Comparison of ENCODE assay signal across 14 mouse cellular contexts in genomic region chr3:107128421-107128820, GRCm38 (mm10). TPM values are rescaled to one million over a fixed set of nuclear protein-coding genes. Genes with fewer than 3 reads are reported as not detected.
A peak's percentile ranks its signal among the peaks of the same experiment; 100 is the strongest.
DNase-seq lines count a peak whose midpoint lies in the region; ATAC-seq and TF ChIP-seq lines count a peak whose summit lies in the region.
"Had no signal": no experiment of that assay in that cellular context is flagged by ENCODE, and none has a peak within 500 bp of the region (broad histone marks: within the 10 kb centered on the region; RNA-seq: fewer than 3 reads in every experiment).

No protein-coding gene starts in this region.

- peak; percentile 77 for ATAC-seq in lung, postnatal 0 days

- no peak for TF ChIP-seq CTCF in lung, postnatal 0 days (IDR thresholded peaks at IDR 0.05)

- H3K4me3 ChIP-seq in lung, postnatal 0 days (ENCODE audit: low read depth, low read length) = no peak overlapping the region
- no peak overlapping the region for H3K4me3 ChIP-seq in hindbrain, embryonic 10.5 days

- intact Hi-C loops in heart, postnatal 36 days (cut with DNase I) = no loop called here

- no peak overlapping the region for H3K4me2 ChIP-seq in lung, postnatal 0 days (replicated peaks; ENCODE audit: low read depth, low read length)

- peak; percentile 78 for TF ChIP-seq EP300 in lung, postnatal 0 days (IDR thresholded peaks at IDR 0.05)

- no peaks in the 10 kb centered on the region for H3K36me3 ChIP-seq in lung, postnatal 0 days (ENCODE audit: insufficient read depth, low read length)
- no peaks in the 10 kb centered on the region for H3K36me3 ChIP-seq in hindbrain, embryonic 10.5 days

- no peak overlapping the region for H3K9ac ChIP-seq in lung, postnatal 0 days (replicated peaks; ENCODE audit: low read depth)

- DNase-seq in layer of hippocampus, adult 11-12 months (ENCODE audit: low spot score) = peak; percentile 55
- no peak for DNase-seq in layer of hippocampus, adult 9-10 months (ENCODE audit: low spot score)
- DNase-seq in layer of hippocampus, adult 8-10 months (ENCODE audit: low spot score in 2 of 2) = peak; percentile 63 to 64
- peak; percentile 88 for DNase-seq in lung, postnatal 0 days (ENCODE audit: low spot score)
- peak; percentile 8 for DNase-seq in skeletal muscle tissue, adult 2 months (ENCODE audit: low read depth, low spot score)
- DNase-seq in heart, postnatal 36 days = no peak
- no peak for DNase-seq in hindbrain, embryonic 10.5 days (ENCODE audit: low spot score)
- no peak for DNase-seq in spleen, postnatal 10 days (ENCODE audit: low spot score in 2 of 2)
- DNase-seq: cerebellum, adult 9-10 months; kidney, adult 8-10 months had no signal

- 35% methylated on average over 3 of the region's 3 CpGs for WGBS in lung, postnatal 0 days
- 79% methylated on average over 3 of the region's 3 CpGs for WGBS in hindbrain, embryonic 10.5 days

- H3K9me3 ChIP-seq in lung, postnatal 0 days (ENCODE audit: low read length) = no peaks in the 10 kb centered on the region
- no peaks in the 10 kb centered on the region for H3K9me3 ChIP-seq in hindbrain, embryonic 10.5 days

- H3K27me3 ChIP-seq in lung, postnatal 0 days (replicated peaks; ENCODE audit: insufficient read depth, low read length) = no peaks in the 10 kb centered on the region
- no peaks in the 10 kb centered on the region for H3K27me3 ChIP-seq in hindbrain, embryonic 10.5 days (ENCODE audit: insufficient read depth, poor library complexity, severe bottlenecking)
- H3K27me3 ChIP-seq: CH12.LX had no signal

- H3K27ac ChIP-seq in lung, postnatal 0 days (ENCODE audit: low read length) = peak overlapping the region; percentile 75
- H3K27ac ChIP-seq in hindbrain, embryonic 10.5 days = no peak overlapping the region
- H3K27ac ChIP-seq: macrophage had no signal

- H3K4me1 ChIP-seq in lung, postnatal 0 days (ENCODE audit: insufficient read depth, low read depth, low read length) = peaks cover 7% of the 10 kb centered on the region; the same call in 1 of the 2 replicates
- H3K4me1 ChIP-seq in hindbrain, embryonic 10.5 days (replicated peaks) = no peaks in the 10 kb centered on the region

RNA-seq across cellular contexts. Expression of gene Kcna2, which starts 27.5 kb away (rescaled TPM):
- total RNA-seq in layer of hippocampus, adult 8-10 months (2022) = 100 to 1,000 TPM in 2 of 4 experiments, 10 to 100 TPM in 2; 84.2 to 114 (median 96.6) TPM
- polyA plus RNA-seq in lung, postnatal 0 days (2015; fragmentation: Nextera tagmentation; extraction: Ambion mirVana) = 0.87 and 0.93 TPM in 2 replicates
- total RNA-seq in heart, postnatal 36 days (2021) = 1 to 10 TPM; 1.6 to 1.8 TPM
- 0.07 and 0.09 TPM in 2 replicates for polyA plus RNA-seq in hindbrain, embryonic 10.5 days (2016; fragmentation: Nextera tagmentation; extraction: Ambion mirVana)
- total RNA-seq: CH12.LX had no signal
- polyA plus RNA-seq: limb, embryonic 11.5 days had no signal

RNA-seq across cellular contexts. Expression of gene Kcna10, which starts 54.4 kb away (rescaled TPM):
- total RNA-seq in layer of hippocampus, adult 8-10 months (2022) = not detected
- polyA plus RNA-seq in lung, postnatal 0 days (2015; fragmentation: Nextera tagmentation; extraction: Ambion mirVana) = not detected in 2 replicates
- not detected for total RNA-seq in heart, postnatal 36 days (2021)
- not detected in 2 replicates for polyA plus RNA-seq in hindbrain, embryonic 10.5 days (2016; fragmentation: Nextera tagmentation; extraction: Ambion mirVana)
- total RNA-seq: CH12.LX; heart, postnatal 25 days had no signal
- polyA plus RNA-seq: limb, embryonic 11.5 days; macrophage had no signal

Comparison
In these comparisons a context has a peak if more than half of its experiments do, and no peak if none do; other contexts are left out.
1. DNase-seq: peak in layer of hippocampus, adult 11-12 months (single experiment), layer of hippocampus, adult 8-10 months (2 of 2), lung, postnatal 0 days (single experiment) and skeletal muscle tissue, adult 2 months (single experiment); none in layer of hippocampus, adult 9-10 months (single experiment), heart, postnatal 36 days (0 of 2), hindbrain, embryonic 10.5 days (single experiment) and spleen, postnatal 10 days (0 of 2).
2. RNA of gene Kcna2, which starts 27.5 kb away (total RNA-seq): 84.2 to 114 TPM in layer of hippocampus, adult 8-10 months; 1.6 to 1.8 TPM in heart, postnatal 36 days; every median in the first group is over 10 times any median in the second.